Mouse (Mus musculus): ENCODE measurements around the gene Gm498. TPM values are rescaled to one million over a fixed set of nuclear protein-coding genes. Genes with fewer than 3 reads are reported as not detected.

Gm498 gene
- total RNA-seq (2021), result not detected
- long read RNA-seq, experiment 1, result 0 reads
- long read RNA-seq, experiment 2, result 0 reads

- no peak for DNase-seq (ENCODE audit: low spot score in 2 of 2)
These were observed at the start of gene Gm498 for GRCm38 (mm10) chr7:143866538-143866937. TSS of gene Gm498 (plus strand) at chr7:143866838.

GRCm38 (mm10) chr7:143819201-143819600 is 47.4 kb upstream of the Gm498 start:
- no peak for DNase-seq (ENCODE audit: low spot score in 2 of 2)

GRCm38 (mm10) chr7:143821241-143821640 is 45.4 kb upstream of the Gm498 start:
- no peak for DNase-seq (ENCODE audit: low spot score in 2 of 2)

GRCm38 (mm10) chr7:143822375-143823265 is 44.0 kb upstream of the Gm498 start, which contains the start of the genes Nadsyn1 and Dhcr7:
TSS of gene Nadsyn1 (minus strand) at chr7:143822849.
TSS of gene Dhcr7 (plus strand) at chr7:143823145.
- peak; percentile 99 to 100 for DNase-seq (ENCODE audit: low spot score in 2 of 2)

GRCm38 (mm10) chr7:143823266-143823605 is 43.4 kb upstream of the Gm498 start:
- DNase-seq (ENCODE audit: low spot score in 2 of 2), result no peak

- DNase-seq (ENCODE audit: low spot score in 2 of 2), result no peak
These were observed 39.7 kb upstream of the Gm498 start for GRCm38 (mm10) chr7:143826985-143827384.

- DNase-seq (ENCODE audit: low spot score in 2 of 2), result peak; percentile 92 to 96
These were observed 36.9 kb upstream of the Gm498 start for GRCm38 (mm10) chr7:143829504-143830331.

GRCm38 (mm10) chr7:143830399-143830798 is 36.2 kb upstream of the Gm498 start:
- no peak for DNase-seq (ENCODE audit: low spot score in 2 of 2)

GRCm38 (mm10) chr7:143832196-143832595 is 34.4 kb upstream of the Gm498 start:
- no peak for DNase-seq (ENCODE audit: low spot score in 2 of 2)

- no peak for DNase-seq (ENCODE audit: low spot score in 2 of 2)
These were observed 34.0 kb upstream of the Gm498 start for GRCm38 (mm10) chr7:143832611-143833010.

GRCm38 (mm10) chr7:143833581-143834190 is 33.0 kb upstream of the Gm498 start:
- no peak for DNase-seq (ENCODE audit: low spot score in 2 of 2)

- no peak for DNase-seq (ENCODE audit: low spot score in 2 of 2)
These were observed 32.3 kb upstream of the Gm498 start for GRCm38 (mm10) chr7:143834316-143834715.

- DNase-seq (ENCODE audit: low spot score in 2 of 2), result no peak
These were observed 31.7 kb upstream of the Gm498 start for GRCm38 (mm10) chr7:143834972-143835371.

GRCm38 (mm10) chr7:143837705-143838358 is 28.8 kb upstream of the Gm498 start:
- DNase-seq (ENCODE audit: low spot score in 2 of 2), result no peak

GRCm38 (mm10) chr7:143840121-143840520 is 26.5 kb upstream of the Gm498 start:
- no peak for DNase-seq (ENCODE audit: low spot score in 2 of 2)

GRCm38 (mm10) chr7:143841301-143841700 is 25.3 kb upstream of the Gm498 start:
- no peak for DNase-seq (ENCODE audit: low spot score in 2 of 2)

GRCm38 (mm10) chr7:143848127-143848767 is 18.4 kb upstream of the Gm498 start:
- no peak for DNase-seq (ENCODE audit: low spot score in 2 of 2)

GRCm38 (mm10) chr7:143848768-143849482 is 17.7 kb upstream of the Gm498 start:
- no peak for DNase-seq (ENCODE audit: low spot score in 2 of 2)

GRCm38 (mm10) chr7:143868874-143869273 is 2.2 kb downstream of the Gm498 start:
- DNase-seq (ENCODE audit: low spot score in 2 of 2), result no peak

GRCm38 (mm10) chr7:143883717-143884116 is 17.1 kb downstream of the Gm498 start:
- no peak for DNase-seq (ENCODE audit: low spot score in 2 of 2)
